Mouse (Mus musculus): ENCODE data around the gene Colgalt2.
A peak's percentile ranks its signal among the peaks of the same experiment; 100 is the strongest.
"Not testable (repeated sequence)": the region's sequence is repeated elsewhere in the genome, so short reads cannot be mapped to it uniquely, and the experiment has no call there.

The Colgalt2 gene

GRCm38 (mm10) chr1:152399790-152400555 is at the start of gene Colgalt2:
Gene Colgalt2, plus strand, starts transcription at chr1:152399830.
- DNase-seq, result peak; percentile 56

- DNase-seq, result peak; percentile 43
Observed at GRCm38 (mm10) chr1:152356721-152357120, 42.9 kb upstream of the Colgalt2 start.

GRCm38 (mm10) chr1:152368311-152369088 is 31.1 kb upstream of the Colgalt2 start:
- peak; percentile 9 for DNase-seq

- DNase-seq, result peak; percentile 69
Observed at GRCm38 (mm10) chr1:152369139-152369538, 30.5 kb upstream of the Colgalt2 start.

GRCm38 (mm10) chr1:152378311-152378710 is 21.3 kb upstream of the Colgalt2 start:
- no peak for DNase-seq

GRCm38 (mm10) chr1:152384589-152384988 is 15.0 kb upstream of the Colgalt2 start:
- no peak for DNase-seq

- not testable (repeated sequence) for DNase-seq
Observed at GRCm38 (mm10) chr1:152385693-152386092, 13.9 kb upstream of the Colgalt2 start.

- peak; percentile 85 for DNase-seq
Observed at GRCm38 (mm10) chr1:152386188-152386835, 13.3 kb upstream of the Colgalt2 start, which contains the start of gene Tsen15. Gene Tsen15, minus strand, starts transcription at chr1:152386688.

GRCm38 (mm10) chr1:152389271-152389670 is 10.4 kb upstream of the Colgalt2 start:
- DNase-seq, result no peak

GRCm38 (mm10) chr1:152394137-152394536 is 5.5 kb upstream of the Colgalt2 start:
- no peak for DNase-seq

GRCm38 (mm10) chr1:152394956-152395515 is 4.6 kb upstream of the Colgalt2 start:
- DNase-seq, result peak; percentile 24

- DNase-seq, result no peak
Observed at GRCm38 (mm10) chr1:152398708-152399107, 922 bp upstream of the Colgalt2 start.

GRCm38 (mm10) chr1:152400556-152401540 is 1.2 kb downstream of the Colgalt2 start:
- DNase-seq, result no peak

- no peak for DNase-seq
Observed at GRCm38 (mm10) chr1:152407021-152407946, 7.7 kb downstream of the Colgalt2 start.

- no peak for DNase-seq
Observed at GRCm38 (mm10) chr1:152409356-152409755, 9.7 kb downstream of the Colgalt2 start.

- DNase-seq, result no peak
Observed at GRCm38 (mm10) chr1:152410657-152411056, 11.0 kb downstream of the Colgalt2 start.

- DNase-seq, result no peak
Observed at GRCm38 (mm10) chr1:152413116-152413515, 13.5 kb downstream of the Colgalt2 start.

- no peak for DNase-seq
Observed at GRCm38 (mm10) chr1:152413961-152414360, 14.3 kb downstream of the Colgalt2 start.

GRCm38 (mm10) chr1:152414451-152414850 is 14.8 kb downstream of the Colgalt2 start:
- no peak for DNase-seq

- peak; percentile 28 for DNase-seq
Observed at GRCm38 (mm10) chr1:152416306-152416904, 16.8 kb downstream of the Colgalt2 start.
